Mouse (Mus musculus): ENCODE data around the gene Vsig10.
"Not testable (repeated sequence)": the region's sequence is repeated elsewhere in the genome, so short reads cannot be mapped to it uniquely, and the experiment has no call there.

DNA sequence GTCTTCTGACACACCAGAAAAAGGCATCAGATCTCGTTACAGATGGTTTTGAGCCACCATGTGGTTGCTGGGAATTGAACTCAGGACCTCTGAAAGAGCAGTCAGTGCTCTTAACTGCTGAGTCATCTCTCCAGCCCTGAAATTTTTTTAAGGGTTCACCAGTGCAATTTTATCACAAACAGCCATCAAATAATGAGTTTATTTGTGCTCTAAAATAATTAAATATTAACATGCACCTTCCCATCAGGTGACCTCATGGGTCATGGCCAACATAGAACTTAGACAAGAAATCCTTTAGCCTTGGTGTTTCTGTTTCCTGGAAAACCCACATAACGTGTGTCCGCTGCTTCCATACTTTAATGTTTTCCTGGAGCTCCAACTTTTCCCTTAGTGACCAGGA, 25.1 kb upstream of the Vsig10 start:
- not testable (repeated sequence) for TF ChIP-seq MAX (IDR thresholded peaks at IDR 0.05); CEBPB (IDR thresholded peaks at IDR 0.05; ENCODE audit: low read depth)
